In the genomic region with DNA sequence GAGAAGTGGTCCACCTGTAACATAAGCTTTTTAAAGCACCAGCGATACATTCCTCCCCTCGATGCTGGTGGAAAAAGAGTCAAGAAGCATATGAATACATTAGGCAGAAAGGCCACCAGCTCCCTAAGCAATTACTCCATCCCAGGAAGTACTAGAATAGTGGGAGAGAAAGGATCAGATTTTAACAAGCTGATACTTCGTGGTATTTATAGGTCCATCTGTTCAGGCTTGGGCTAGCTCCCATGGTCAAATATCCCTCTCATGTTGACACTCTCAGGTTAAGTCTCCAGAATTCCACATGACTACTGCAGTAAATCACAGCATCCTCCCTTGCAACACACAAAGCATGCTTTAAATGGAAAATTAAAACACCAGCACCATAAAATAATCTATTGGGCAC, we compare ENCODE assay signal across 24 mouse cellular contexts. TPM values are rescaled to one million over a fixed set of nuclear protein-coding genes. Genes with fewer than 3 reads are reported as not detected.
DNase-seq lines count a peak whose midpoint lies in the region; ATAC-seq and TF ChIP-seq lines count a peak whose summit lies in the region.
"Had no signal": no experiment of that assay in that cellular context is flagged by ENCODE, and none has a peak within 500 bp of the region (broad histone marks: within the 10 kb centered on the region; RNA-seq: fewer than 3 reads in every experiment).

No protein-coding gene starts in this region.

- no peak overlapping the region for H3K4me3 ChIP-seq in gastrocnemius, adult 2 months
- no peak overlapping the region for H3K4me3 ChIP-seq in kidney, embryonic 16.5 days (ENCODE audit: low read length)
- no peak overlapping the region for H3K4me3 ChIP-seq in kidney, adult 2 months (ENCODE audit: insufficient read depth, low read depth, low read length)
- no peak overlapping the region for H3K4me3 ChIP-seq in limb, embryonic 13.5 days
- no peak overlapping the region for H3K4me3 ChIP-seq in limb, embryonic 15.5 days
- H3K4me3 ChIP-seq: forebrain, embryonic 10.5 days; forebrain, embryonic 13.5 days; hindbrain, embryonic 12.5 days; hindbrain, embryonic 15.5 days had no signal

- 0 out of 2 replicates have a peak, but pooled peaks cover 2% of the 10 kb centered on the region for H3K4me1 ChIP-seq in kidney, embryonic 16.5 days (ENCODE audit: insufficient read depth, low read length)
- no peaks in the 10 kb centered on the region for H3K4me1 ChIP-seq in kidney, adult 2 months (ENCODE audit: control insufficient read depth, insufficient read depth, low read length)
- peaks cover 16% of the 10 kb centered on the region for H3K4me1 ChIP-seq in limb, embryonic 13.5 days
- peaks cover 6% of the 10 kb centered on the region for H3K4me1 ChIP-seq in limb, embryonic 15.5 days
- H3K4me1 ChIP-seq: forebrain, embryonic 10.5 days; forebrain, embryonic 13.5 days; hindbrain, embryonic 12.5 days; hindbrain, embryonic 15.5 days had no signal

- no peaks in the 10 kb centered on the region for H3K36me3 ChIP-seq in kidney, embryonic 16.5 days (ENCODE audit: insufficient read depth, low read length)
- no peaks in the 10 kb centered on the region for H3K36me3 ChIP-seq in kidney, adult 2 months (ENCODE audit: control insufficient read depth, insufficient read depth, low read length)
- H3K36me3 ChIP-seq in limb, embryonic 13.5 days: no peaks in the 10 kb centered on the region
- H3K36me3 ChIP-seq in limb, embryonic 15.5 days: no peaks in the 10 kb centered on the region
- H3K36me3 ChIP-seq: forebrain, embryonic 10.5 days; G1E; hindbrain, embryonic 12.5 days; hindbrain, embryonic 15.5 days had no signal

- no peak overlapping the region for H3K4me2 ChIP-seq in kidney, embryonic 16.5 days (replicated peaks; ENCODE audit: low read depth, low read length)
- H3K4me2 ChIP-seq in limb, embryonic 13.5 days (replicated peaks): no peak overlapping the region
- H3K4me2 ChIP-seq in limb, embryonic 15.5 days: no peak overlapping the region
- H3K4me2 ChIP-seq: forebrain, embryonic 13.5 days; heart, embryonic 11.5 days; hindbrain, embryonic 12.5 days; hindbrain, embryonic 15.5 days had no signal

- intact Hi-C loops in gastrocnemius, adult 2 months (cut with DNase I): no loop called here

- WGBS in kidney, embryonic 16.5 days: 27% methylated on average over 3 of the region's 3 CpGs
- 54% methylated on average over 3 of the region's 3 CpGs for WGBS in kidney, adult 2 months
- WGBS in limb, embryonic 13.5 days: 33% methylated on average over 3 of the region's 3 CpGs
- 38% methylated on average over 3 of the region's 3 CpGs for WGBS in limb, embryonic 15.5 days

- H3K9ac ChIP-seq in kidney, embryonic 16.5 days (replicated peaks; ENCODE audit: low read length): no peak overlapping the region
- no peak overlapping the region for H3K9ac ChIP-seq in limb, embryonic 13.5 days
- H3K9ac ChIP-seq in limb, embryonic 15.5 days: no peak overlapping the region
- H3K9ac ChIP-seq: forebrain, embryonic 13.5 days; hindbrain, embryonic 12.5 days; hindbrain, embryonic 15.5 days had no signal

- H3K27me3 ChIP-seq in kidney, embryonic 16.5 days (ENCODE audit: insufficient read depth, low read length): no peaks in the 10 kb centered on the region
- no peaks in the 10 kb centered on the region for H3K27me3 ChIP-seq in kidney, adult 2 months (replicated peaks; ENCODE audit: control insufficient read depth, insufficient read depth, low read length)
- H3K27me3 ChIP-seq in limb, embryonic 13.5 days: no peaks in the 10 kb centered on the region
- H3K27me3 ChIP-seq in limb, embryonic 15.5 days: no peaks in the 10 kb centered on the region
- H3K27me3 ChIP-seq: CH12.LX; forebrain, embryonic 13.5 days; hindbrain, embryonic 12.5 days; hindbrain, embryonic 15.5 days; Patski had no signal

- no peaks in the 10 kb centered on the region for H3K9me3 ChIP-seq in kidney, embryonic 16.5 days (ENCODE audit: low read length)
- 0 out of 2 replicates have a peak, but pooled peaks cover 2% of the 10 kb centered on the region for H3K9me3 ChIP-seq in limb, embryonic 13.5 days
- no peaks in the 10 kb centered on the region for H3K9me3 ChIP-seq in limb, embryonic 15.5 days
- H3K9me3 ChIP-seq: forebrain, embryonic 10.5 days; forebrain, embryonic 13.5 days; hindbrain, embryonic 12.5 days; hindbrain, embryonic 15.5 days had no signal

- H3K27ac ChIP-seq in gastrocnemius, adult 2 months: peak overlapping the region; percentile 63
- H3K27ac ChIP-seq in kidney, embryonic 16.5 days (ENCODE audit: low read length): peak overlapping the region; percentile 36; the same call in 1 of the 2 replicates
- no peak overlapping the region for H3K27ac ChIP-seq in kidney, adult 2 months (ENCODE audit: insufficient read depth, low read depth, low read length)
- peak overlapping the region; percentile 28; the same call in 1 of the 2 replicates for H3K27ac ChIP-seq in limb, embryonic 13.5 days
- H3K27ac ChIP-seq in limb, embryonic 15.5 days: peak overlapping the region; percentile 43; the same call in 1 of the 2 replicates
- H3K27ac ChIP-seq: forebrain, embryonic 10.5 days; forebrain, embryonic 13.5 days; hindbrain, embryonic 12.5 days; hindbrain, embryonic 15.5 days had no signal

- peak; percentile 79 for ATAC-seq in kidney, embryonic 16.5 days (ENCODE audit: low FRiP score, low TSS enrichment)
- ATAC-seq in limb, embryonic 13.5 days (ENCODE audit: low FRiP score, low read depth): peak; percentile 69; the same call in 1 of the 2 replicates
- no peak for ATAC-seq in limb, embryonic 15.5 days (ENCODE audit: insufficient number of reproducible peaks, low FRiP score, low TSS enrichment, low read depth)
- ATAC-seq: forebrain, embryonic 13.5 days; forebrain, embryonic 16.5 days; Patski had no signal

- no peak for TF ChIP-seq POLR2A in kidney, adult 2 months (IDR thresholded peaks at IDR 0.05; ENCODE audit: low read depth, low read length)

- no peak for TF ChIP-seq CTCF in gastrocnemius, adult 2 months (IDR thresholded peaks at IDR 0.05)
- TF ChIP-seq CTCF in kidney, adult 2 months (conservative IDR thresholded peaks at IDR 0.05; ENCODE audit: insufficient read depth, insufficient read length, low read depth, low read length): no peak

- no peak for DNase-seq in gastrocnemius, adult 2 months
- no peak for DNase-seq in gastrocnemius, adult 8-10 months (ENCODE audit: low spot score in 2 of 2)
- no peak for DNase-seq in kidney, adult 2 months
- no peak for DNase-seq in layer of hippocampus, adult 8-10 months (ENCODE audit: low spot score in 2 of 2)
- DNase-seq in thymus, postnatal 25 days: no peak
- DNase-seq: adrenal gland, postnatal 10 days; adrenal gland, postnatal 36 days; B cell, adult 2 months; cerebellum, adult 18-20 months; cerebellum, adult 9-10 months; gastrocnemius, postnatal 14 days; heart, adult 11 months had no signal

RNA-seq across cellular contexts. Expression of a gene that starts 32.3 kb away (rescaled TPM):
- 10 to 100 TPM; 21.8 to 29.1 TPM for total RNA-seq in gastrocnemius, adult 2 months (2021)
- total RNA-seq in gastrocnemius, adult 8-10 months (2022): 10 to 100 TPM; 31.0 to 48.5 (median 41.2) TPM
- 22.2 and 24.4 TPM in 2 replicates for polyA plus RNA-seq in kidney, embryonic 16.5 days (2015; fragmentation: Nextera tagmentation; extraction: Ambion mirVana)
- polyA plus RNA-seq in kidney, adult 2 months (2012; rRNA removed): 17.0 and 20.6 TPM in 2 replicates
- polyA plus RNA-seq in limb, embryonic 13.5 days (2015; fragmentation: Nextera tagmentation; extraction: Ambion mirVana): 35.5 and 36.7 TPM in 2 replicates
- polyA plus RNA-seq in limb, embryonic 15.5 days (2015; fragmentation: Nextera tagmentation; extraction: Ambion mirVana): 27.0 and 31.6 TPM in 2 replicates
- total RNA-seq in layer of hippocampus, adult 8-10 months (2022): 1 to 10 TPM; 5.2 to 5.8 (median 5.4) TPM
- polyA plus RNA-seq: G1E had no signal
